Mouse (Mus musculus) spleen, adult 2 months (tissue): Measurements from ENCODE around the gene Zfp708. TPM values are rescaled to one million over a fixed set of nuclear protein-coding genes. Genes with fewer than 3 reads are reported as not detected.
A peak's percentile ranks its signal among the peaks of the same experiment; 100 is the strongest.

ENCODE experiments used
- DNase-seq, 2 experiments: peaks; one replicate each; pipeline versions ENCODE4 v3.0.0 to v3.0.0-alpha.2; 2012 to 2021; ENCODE audit warnings: low spot score in 2 of 2, low read depth in 1 of 2
- H3K27ac ChIP-seq: fragments of 200-500 bp; 2 replicates; pipeline ENCODE4 v1.5.1; 2012; ENCODE audit warnings: low read length, inconsistent platforms; ENCODE audit not compliant: insufficient read depth
- H3K27me3 ChIP-seq: fragments of 200-500 bp; 2 replicates; pipeline ENCODE4 v1.6.1; 2012; ENCODE audit warnings: mild to moderate bottlenecking, moderate library complexity, low read length, inconsistent platforms; ENCODE audit not compliant: control insufficient read depth, insufficient read depth
- H3K36me3 ChIP-seq: fragments of 200-500 bp; 2 replicates; pipeline ENCODE4 v1.6.1; 2012; ENCODE audit warnings: mild to moderate bottlenecking, low read length, inconsistent platforms; ENCODE audit not compliant: control insufficient read depth, insufficient read depth
- H3K4me1 ChIP-seq: fragments of 200-500 bp; 2 replicates; pipeline ENCODE4 v1.6.1; 2011; ENCODE audit warnings: inconsistent platforms; ENCODE audit not compliant: control insufficient read depth, insufficient read depth, insufficient read length
- H3K4me3 ChIP-seq: fragments of 200-500 bp; 2 replicates; pipeline ENCODE4 v1.5.1; 2011; ENCODE audit warnings: mild to moderate bottlenecking, inconsistent platforms; ENCODE audit not compliant: insufficient read depth, insufficient read length; ENCODE audit errors: extremely low read depth
- CTCF ChIP-seq: fragments of 200-500 bp; IDR thresholded peaks from 2 replicates; pipeline ENCODE4 v1.5.1; 2011; ENCODE audit warnings: mild to moderate bottlenecking, inconsistent platforms; ENCODE audit not compliant: insufficient read depth, insufficient read length, insufficient replicate concordance; ENCODE audit errors: extremely low read depth
- POLR2A ChIP-seq: fragments of 200-500 bp; IDR thresholded peaks from 2 replicates; pipeline ENCODE4 v1.6.1; 2011; ENCODE audit warnings: low read depth, low read length, inconsistent platforms
- WGBS: fragments of 180-500 bp; shearing (Covaris S2); methylation state at CpG from one replicate; pipeline ENCODE4 v1.1.7; 2018; 5-methylcytosine and 5-hydroxymethylcytosine counted together
- polyA plus RNA-seq: library from polyadenylated mRNA; depleted of rRNA; stranded (reverse); fragments of >200 nt; gene quantifications from 2 replicates; pipeline ENCODE4 v1.2.3, GENCODE M21; 2012; rRNA removed

The Zfp708 gene
- polyA plus RNA-seq, 1 experiment = 0.11 TPM

DNA sequence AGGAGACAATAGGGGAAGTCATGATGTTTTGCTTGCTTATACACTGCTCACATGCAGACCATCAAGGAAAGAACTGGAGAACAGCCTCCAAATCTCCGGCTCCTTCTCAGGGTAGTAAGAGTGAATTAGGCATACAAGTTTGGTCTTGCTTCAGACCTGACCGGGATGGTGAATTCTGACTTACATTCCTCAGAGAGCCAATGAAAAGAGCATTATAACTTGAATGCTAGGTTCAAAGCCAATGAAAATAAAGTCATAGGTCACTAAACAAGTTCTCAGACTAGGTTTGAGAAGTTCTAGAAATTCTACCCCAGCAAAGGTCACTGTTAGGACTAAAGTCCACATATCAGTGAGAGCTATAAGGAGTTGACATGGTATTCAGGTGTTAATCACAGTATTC is 20.5 kb downstream of the Zfp708 start:
- WGBS = 96% methylated on average over 2 of the region's 2 CpGs
- H3K27ac ChIP-seq = no peak overlapping the region
- TF ChIP-seq POLR2A = no peak
- no peak for TF ChIP-seq CTCF
- H3K36me3 ChIP-seq = peaks cover 11% of the 10 kb centered on the region; the same call in 1 of the 2 replicates
- H3K27me3 ChIP-seq = no peaks in the 10 kb centered on the region
- H3K4me3 ChIP-seq = no peak overlapping the region
- no peaks in the 10 kb centered on the region for H3K4me1 ChIP-seq
- DNase-seq = no peak

DNA sequence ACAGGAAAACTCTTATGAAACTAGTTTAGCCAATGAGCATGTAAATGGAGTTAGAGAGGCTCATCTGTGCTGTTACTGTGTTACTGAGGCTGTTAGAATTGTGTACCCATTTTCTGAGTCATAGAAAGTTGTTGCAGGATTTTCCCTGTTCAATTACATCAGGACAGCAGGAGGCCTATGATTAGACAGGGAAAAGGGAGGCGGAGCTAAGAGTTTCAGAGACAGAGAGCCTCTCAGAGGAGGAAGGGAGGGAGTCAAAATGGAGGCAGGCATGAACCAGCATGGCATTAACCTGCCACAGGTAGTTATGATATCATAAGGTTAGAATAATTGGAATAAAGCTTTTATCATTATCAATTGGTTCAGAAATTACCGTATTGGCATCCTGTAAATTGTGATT is 25.0 kb downstream of the Zfp708 start:
- DNase-seq = no peak
- no peak for TF ChIP-seq CTCF
- no peak for TF ChIP-seq POLR2A
- Histone ChIP-seq H3K4me1 (no peaks in the 10 kb centered on the region), H3K27ac (no peak overlapping the region), H3K4me3 (no peak overlapping the region), H3K27me3 (no peaks in the 10 kb centered on the region), H3K36me3 (peaks cover 19% of the 10 kb centered on the region)
- 89% methylated on average over 2 of the region's 2 CpGs for WGBS

DNA sequence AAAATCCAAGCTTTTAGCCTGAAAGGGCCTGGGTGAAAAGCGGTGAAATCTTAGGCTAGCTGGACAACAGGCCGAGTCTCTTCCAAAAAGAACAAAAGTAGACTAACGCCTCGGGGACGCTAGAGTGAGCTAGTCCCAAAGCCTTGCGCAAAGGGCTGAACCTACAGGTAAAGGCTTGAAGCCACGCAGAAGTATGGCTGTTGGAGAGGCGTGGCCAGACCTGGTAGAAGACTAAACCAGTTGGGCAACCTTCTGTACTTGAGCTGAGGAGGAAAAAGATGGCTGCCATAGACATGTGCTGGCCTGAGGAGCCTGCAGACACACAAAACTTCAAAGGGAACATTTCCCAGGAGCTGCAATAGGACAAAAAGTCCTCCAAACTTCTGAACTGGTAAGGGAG is 32.4 kb downstream of the Zfp708 start:
- H3K36me3 ChIP-seq = peaks cover 4% of the 10 kb centered on the region; the same call in 1 of the 2 replicates
- H3K4me1 ChIP-seq = no peaks in the 10 kb centered on the region
- DNase-seq = no peak
- 93% methylated on average over 8 of the region's 8 CpGs for WGBS
- H3K4me3 ChIP-seq = no peak overlapping the region
- H3K27ac ChIP-seq = no peak overlapping the region
- TF ChIP-seq POLR2A (no peak), CTCF (no peak)
- H3K27me3 ChIP-seq = no peaks in the 10 kb centered on the region

DNA sequence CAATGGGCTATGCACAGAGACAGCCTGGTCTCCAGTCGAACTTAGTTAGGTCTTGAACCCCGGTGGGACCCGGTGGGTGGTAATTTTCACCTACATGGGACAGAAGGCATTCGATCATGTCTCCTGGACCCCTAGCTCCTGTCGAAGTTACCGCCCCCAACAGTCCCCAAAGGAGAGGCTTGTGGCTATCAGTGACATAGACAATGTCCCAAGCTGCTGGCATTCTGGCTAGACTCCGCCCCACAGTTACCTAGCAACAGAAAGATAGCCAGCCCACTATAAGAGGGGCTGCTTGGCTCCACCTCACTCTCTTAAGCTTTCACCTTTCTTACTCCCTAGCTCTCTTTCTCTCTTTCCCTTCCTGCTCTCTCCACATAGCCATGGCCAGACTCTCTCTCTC is 35.3 kb downstream of the Zfp708 start:
- H3K36me3 ChIP-seq = no peaks in the 10 kb centered on the region
- no peak overlapping the region for H3K4me3 ChIP-seq
- no peak overlapping the region for H3K27ac ChIP-seq
- DNase-seq = no peak
- no peak for TF ChIP-seq CTCF
- TF ChIP-seq POLR2A = no peak
- 80% methylated on average over 7 of the region's 7 CpGs for WGBS
- no peaks in the 10 kb centered on the region for H3K27me3 ChIP-seq
- no peaks in the 10 kb centered on the region for H3K4me1 ChIP-seq

DNA sequence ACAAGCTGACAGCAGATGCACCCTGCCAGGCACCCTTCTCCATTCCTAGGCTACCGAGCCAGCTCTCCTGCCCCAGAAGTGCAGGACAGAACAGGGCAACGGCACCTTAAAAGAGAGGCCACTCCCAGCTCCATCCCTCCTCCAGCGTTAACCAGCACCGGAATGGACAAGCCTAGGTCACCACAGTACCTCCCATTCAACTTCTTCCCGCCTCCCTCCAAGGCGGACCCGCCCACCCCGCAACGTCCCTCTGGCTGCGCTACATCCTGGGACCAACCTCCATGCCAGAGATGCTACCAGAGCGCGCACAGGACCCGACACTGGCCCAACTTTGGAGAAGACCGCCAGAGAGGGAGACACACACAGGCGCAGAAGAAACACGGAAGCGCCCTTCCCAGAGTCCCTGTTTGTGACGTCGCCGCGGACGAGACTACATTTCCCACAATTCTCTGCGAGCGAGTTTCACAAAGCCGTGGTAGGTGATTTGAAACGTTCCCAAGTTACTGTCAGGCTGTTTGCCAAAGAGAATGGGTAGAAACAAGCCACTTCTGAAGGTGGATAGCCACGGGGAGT is 36.9 kb downstream of the Zfp708 start, which contains the start of gene Zfp712:
Zfp712 (minus strand) TSS at position 385 of the 573 bp plus-strand sequence.
- no peaks in the 10 kb centered on the region for H3K36me3 ChIP-seq
- H3K4me3 ChIP-seq = peak within 1 kb of the TSS; percentile 91
- peak; percentile 34; the same call in 1 of the 2 replicates for TF ChIP-seq POLR2A
- TF ChIP-seq CTCF = no peak
- peak within 1 kb of the TSS; percentile 58; the same call in 1 of the 2 replicates for H3K27ac ChIP-seq
- H3K4me1 ChIP-seq = no peaks in the 10 kb centered on the region
- under 1% methylated on average over 27 of the region's 27 CpGs for WGBS
- peak; percentile 65 to 85 for DNase-seq
- H3K27me3 ChIP-seq = no peaks in the 10 kb centered on the region

DNA sequence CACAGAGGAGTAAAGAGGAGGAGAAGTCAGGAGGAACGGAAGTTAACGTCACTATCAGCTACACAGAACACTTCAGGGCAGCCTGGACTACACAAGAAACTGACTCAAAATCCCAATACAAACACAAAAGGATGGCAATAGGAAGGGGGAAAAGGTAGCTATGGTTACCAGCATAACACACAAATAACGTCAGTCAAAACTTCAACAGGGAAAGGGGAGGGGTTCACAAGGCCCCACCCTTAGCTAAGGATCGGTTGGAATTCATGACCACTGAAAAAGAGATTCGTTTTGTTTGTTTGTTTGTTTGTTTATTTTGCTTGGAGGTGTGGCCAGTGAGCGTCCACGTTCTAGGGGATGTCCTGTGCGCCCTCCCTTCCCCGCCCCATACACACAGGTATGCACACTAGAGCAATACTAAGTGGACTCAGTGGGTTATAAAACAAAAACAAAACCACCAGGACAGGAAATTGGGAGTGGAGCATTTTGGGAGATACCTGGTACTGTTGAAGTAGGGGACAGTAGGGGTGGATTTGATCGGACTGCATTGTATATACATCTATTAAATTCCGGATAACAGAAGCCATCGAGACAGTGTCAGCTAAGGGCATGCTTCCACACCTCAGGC is 37.5 kb downstream of the Zfp708 start:
- Histone ChIP-seq H3K27ac (no peak overlapping the region), H3K4me1 (no peaks in the 10 kb centered on the region), H3K27me3 (no peaks in the 10 kb centered on the region), H3K36me3 (no peaks in the 10 kb centered on the region), H3K4me3 (peak overlapping the region; percentile 91)
- DNase-seq = no peak
- TF ChIP-seq CTCF = no peak
- WGBS = 11% methylated on average over 12 of the region's 12 CpGs

Other genes starting within 250 kb of the Zfp708 start
- 0.33 and 0.37 TPM in 2 replicates for gene Gm10767, start 193.1 kb downstream of the Zfp708 start, polyA plus RNA-seq
- 0.15 and 0.18 TPM in 2 replicates for gene Zfp712, start 36.8 kb downstream of the Zfp708 start, polyA plus RNA-seq
- 1.0 and 1.1 TPM in 2 replicates for gene Gm28557, start 10.6 kb upstream of the Zfp708 start, polyA plus RNA-seq
- gene Rslcan18, start 18.3 kb upstream of the Zfp708 start, polyA plus RNA-seq = 0.13 and 0.18 TPM in 2 replicates
- 0.09 and 0.13 TPM in 2 replicates for gene Zfp759, start 23.7 kb upstream of the Zfp708 start, polyA plus RNA-seq
- gene Rsl1, start 75.2 kb upstream of the Zfp708 start, polyA plus RNA-seq = 1.0 and 1.8 TPM in 2 replicates
- gene Zfp455, start 96.5 kb upstream of the Zfp708 start, polyA plus RNA-seq = 0.19 and 0.25 TPM in 2 replicates
- gene Zfp458, start 180.5 kb upstream of the Zfp708 start, polyA plus RNA-seq = 0.41 TPM in 2 replicates
- gene Zfp457, start 208.5 kb upstream of the Zfp708 start, polyA plus RNA-seq = 0.90 and 1.1 TPM in 2 replicates
- gene Zfp595, start 234.6 kb upstream of the Zfp708 start, polyA plus RNA-seq = 0.62 and 0.77 TPM in 2 replicates